Mouse (Mus musculus): Measurements from ENCODE around the gene Ninj2.
A peak's percentile ranks its signal among the peaks of the same experiment; 100 is the strongest.

Gene Ninj2

DNA sequence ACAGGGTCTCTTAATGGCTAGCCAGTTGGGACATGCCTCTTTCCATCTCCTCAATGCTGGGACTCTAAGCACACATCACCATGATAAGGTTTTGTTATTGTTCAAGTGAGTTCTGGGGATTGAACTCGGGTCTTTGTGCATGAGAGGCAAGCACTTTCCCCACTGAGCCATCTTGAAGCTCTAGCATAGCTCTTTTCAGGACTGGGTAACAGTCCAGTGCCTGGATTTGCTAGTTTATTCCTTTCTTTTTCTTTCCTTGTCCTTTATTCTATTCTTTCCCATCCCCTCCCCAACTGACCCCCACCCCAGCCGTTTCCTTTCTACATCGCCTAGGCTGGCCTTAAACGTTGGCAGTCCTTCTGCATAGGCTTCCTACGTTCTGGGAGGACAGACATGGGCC is 1.9 kb downstream of the Ninj2 start:
- no peak for DNase-seq

DNA sequence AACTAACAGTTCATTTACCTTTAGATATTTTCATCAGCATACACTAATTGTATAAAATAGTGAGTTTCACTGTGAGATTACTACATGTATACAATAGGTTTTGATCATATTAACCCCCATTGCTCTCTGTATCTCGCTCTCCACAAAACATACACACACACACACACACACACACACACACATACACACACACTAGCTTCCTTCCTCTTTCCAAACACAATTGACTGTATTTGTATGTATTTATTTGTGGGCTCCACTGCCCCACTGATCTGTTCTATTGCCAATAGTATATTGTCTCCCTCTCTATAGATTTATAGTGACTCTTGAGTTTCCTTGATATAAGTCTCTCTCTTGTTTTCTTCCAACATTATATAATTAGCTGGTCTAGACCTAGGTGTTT is 2.4 kb downstream of the Ninj2 start:
- no peak for DNase-seq

- DNase-seq = no peak
These were observed 6.2 kb downstream of the Ninj2 start for GRCm38 (mm10) chr6:120099392-120099791.

DNA sequence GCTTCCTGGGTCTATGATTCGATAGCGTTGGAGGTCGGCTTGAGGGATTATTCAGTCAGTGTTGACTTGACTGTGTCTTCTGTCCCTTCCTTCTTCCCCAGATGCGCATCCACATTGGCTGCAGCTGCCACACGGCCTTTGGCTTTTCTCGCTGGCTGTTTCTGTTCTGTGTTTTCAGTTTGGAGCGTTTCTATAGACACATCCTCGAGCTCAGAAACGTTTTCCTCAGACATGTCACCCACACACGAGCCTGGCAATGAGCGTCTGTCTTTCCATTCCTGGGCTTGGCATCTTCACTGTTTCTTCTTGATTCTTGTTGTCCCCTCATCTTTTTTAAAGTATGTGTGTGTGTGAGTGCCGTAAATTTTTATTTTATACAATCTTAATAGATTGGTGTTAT is 8.1 kb downstream of the Ninj2 start:
- no peak for DNase-seq

DNA sequence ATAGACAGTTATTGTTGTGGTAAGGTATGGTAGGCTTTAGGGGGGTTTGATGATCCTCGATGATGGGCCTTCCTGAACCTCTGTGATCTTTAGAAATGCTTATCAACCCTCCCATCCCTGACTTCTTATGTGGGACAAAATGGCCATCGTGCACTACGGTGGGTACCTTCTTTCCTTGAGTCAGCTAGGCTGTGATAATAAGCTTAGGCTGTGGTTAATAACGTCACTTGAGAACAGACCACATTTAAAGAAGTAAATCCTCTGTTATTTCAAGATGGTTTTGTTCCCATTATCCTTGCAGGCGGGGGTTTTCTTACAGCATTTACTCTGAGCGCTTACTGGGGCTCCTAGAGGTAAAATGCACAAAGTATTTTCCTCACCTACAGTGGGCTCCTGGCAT is 8.8 kb downstream of the Ninj2 start:
- DNase-seq = no peak

DNA sequence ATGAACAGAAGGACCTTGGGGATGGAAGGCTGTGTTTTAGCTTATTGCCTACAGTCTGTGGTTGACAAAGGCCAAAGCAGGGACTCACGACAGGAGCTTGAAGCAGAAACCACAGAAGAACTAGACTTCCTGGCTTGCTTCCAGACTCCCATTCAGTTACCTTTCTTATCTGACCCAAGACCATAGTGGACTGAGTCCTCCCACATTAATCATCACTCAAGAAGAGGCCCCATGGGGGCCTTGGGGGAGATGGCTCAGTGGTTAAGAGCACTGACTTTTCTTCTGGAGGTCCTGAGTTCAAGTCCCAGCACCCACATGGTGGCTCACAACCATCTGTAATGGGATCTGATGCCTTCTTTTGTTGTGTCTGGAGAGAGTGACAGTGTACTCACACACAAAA is 10.0 kb downstream of the Ninj2 start:
- no peak for DNase-seq

DNA sequence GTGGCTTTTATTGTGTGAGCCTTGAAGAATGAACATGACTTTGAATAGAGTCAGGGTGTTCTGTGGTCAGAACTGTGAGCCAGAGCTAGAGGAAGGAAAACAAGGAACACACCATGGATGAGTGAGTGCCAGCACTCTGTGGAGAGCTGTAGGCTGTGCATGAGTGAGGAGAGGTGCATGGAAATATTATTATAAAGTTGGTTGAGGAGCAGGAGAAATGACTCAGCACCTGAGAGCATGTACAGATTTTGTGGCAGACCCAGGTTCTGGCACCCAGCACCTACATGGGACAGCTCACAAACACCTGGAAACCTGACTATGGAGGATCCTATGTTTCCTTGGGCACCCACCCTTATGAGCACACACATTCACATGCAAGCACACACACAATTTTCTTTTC is 11.9 kb downstream of the Ninj2 start:
- no peak for DNase-seq

- DNase-seq = no peak
These were observed 14.4 kb downstream of the Ninj2 start for GRCm38 (mm10) chr6:120107586-120107985.

DNA sequence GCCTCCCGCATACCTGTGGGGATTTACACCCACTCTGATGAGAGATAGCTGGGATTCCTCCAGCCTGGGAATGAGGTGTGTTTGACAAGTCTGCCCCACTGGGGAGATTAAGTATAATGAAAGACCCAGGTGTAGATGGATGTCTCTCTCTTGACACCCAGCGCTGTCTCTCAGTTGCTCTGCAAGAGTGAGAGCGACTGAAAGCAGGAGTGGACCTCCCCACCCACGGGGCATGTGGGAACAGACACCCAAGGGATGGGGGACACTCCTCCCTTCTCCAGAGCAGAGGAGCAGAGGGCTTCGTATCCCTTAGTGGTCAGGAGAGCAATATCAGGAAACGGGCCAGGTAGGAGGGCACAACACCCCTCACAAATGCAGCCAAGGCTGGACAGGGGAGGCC is 14.9 kb downstream of the Ninj2 start:
- no peak for DNase-seq

- no peak for DNase-seq
These were observed 16.0 kb downstream of the Ninj2 start for GRCm38 (mm10) chr6:120109173-120109572.

DNA sequence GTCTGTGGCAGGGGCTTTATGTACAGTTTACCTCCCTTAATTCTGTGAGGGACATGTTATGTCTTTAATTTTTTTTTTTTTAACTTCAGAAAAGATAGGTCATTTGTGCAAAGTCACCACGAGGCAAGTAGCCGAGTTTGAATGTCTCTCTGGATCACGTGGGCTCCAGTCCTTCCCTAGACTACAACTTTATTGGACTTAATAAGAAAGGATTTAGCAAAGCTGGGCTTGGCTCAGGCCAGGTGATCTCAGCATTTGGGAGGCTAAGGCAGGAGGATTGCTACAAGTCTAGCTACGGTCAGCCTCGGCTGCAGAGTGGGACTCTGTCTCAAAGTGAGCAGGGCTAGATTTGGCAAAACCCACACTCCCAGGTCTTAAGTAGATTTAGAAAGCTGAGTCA is 16.8 kb downstream of the Ninj2 start:
- no peak for DNase-seq

DNA sequence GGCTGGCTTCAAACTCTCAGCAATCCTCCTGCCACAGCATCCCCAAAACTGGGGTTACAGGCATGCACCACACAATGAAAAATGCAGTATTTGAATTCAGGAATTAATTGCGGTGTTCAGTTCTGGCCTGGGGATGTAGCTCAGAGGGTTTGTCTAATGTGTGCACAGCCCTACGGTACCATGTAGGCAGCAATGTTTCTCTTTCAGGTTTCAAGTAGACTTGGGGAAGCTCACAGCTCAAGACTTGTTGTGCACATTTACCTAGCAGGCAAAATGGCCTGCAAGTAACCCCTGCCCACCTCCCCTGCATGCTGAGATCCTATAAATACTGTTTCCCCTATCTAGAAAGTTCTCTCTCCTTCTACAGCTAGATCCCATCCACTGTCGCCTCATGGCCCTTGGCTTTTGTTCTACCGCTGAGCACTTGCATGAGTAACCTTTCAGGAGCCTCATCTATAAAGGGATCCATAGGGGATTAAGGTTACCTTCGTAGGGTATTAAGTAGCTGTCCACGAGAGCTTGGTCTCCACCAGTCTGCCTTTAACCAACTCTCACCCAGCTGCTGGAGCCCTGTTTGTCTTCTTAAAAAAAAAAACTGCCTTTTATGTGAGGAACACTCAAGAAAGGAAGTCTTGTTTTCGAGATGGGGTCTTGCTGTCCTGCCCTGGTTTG is 17.7 kb downstream of the Ninj2 start:
- no peak for DNase-seq

GRCm38 (mm10) chr6:120111410-120111783 is 18.2 kb downstream of the Ninj2 start:
- no peak for DNase-seq

- DNase-seq = peak; percentile 78
These were observed 19.0 kb downstream of the Ninj2 start for GRCm38 (mm10) chr6:120111984-120112803.

DNA sequence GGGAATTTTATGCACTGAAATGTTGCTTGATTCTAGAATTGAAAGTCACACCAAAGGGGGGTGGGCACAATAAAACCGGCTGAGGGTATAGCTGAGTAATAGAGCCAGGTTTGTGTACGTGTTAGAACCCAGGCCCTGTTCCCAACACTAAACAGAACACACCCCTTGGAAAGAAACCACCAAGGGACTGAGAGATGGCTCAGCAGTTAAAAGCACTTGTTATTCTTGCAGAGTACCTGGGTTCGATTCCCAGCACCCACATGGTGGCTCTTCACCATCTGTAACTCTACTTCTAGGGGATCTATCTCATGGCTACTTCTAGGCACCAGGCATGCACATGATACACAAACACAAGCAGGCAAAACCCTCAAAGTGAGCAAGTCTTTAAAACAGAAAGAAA is 20.7 kb downstream of the Ninj2 start:
- no peak for DNase-seq

DNA sequence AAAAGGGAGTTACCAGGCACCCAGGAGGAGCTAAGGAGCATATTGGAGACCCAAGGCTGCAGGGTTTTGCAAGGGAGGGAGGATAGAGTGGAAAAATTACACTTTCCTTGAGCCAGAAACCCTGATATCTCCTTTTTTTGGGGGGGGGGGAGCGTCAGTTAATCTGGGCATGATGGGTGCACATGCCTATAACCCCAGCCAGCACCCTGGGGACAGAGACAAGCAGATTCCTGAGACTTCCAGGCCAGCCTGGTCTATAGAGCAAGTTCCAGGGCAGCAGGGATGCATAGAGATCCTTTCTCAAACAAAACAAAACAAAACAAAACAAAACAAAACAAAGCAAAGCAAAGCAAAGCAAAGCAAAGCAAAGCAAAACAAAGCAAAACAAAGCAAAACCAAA is 21.1 kb downstream of the Ninj2 start:
- DNase-seq = no peak

DNA sequence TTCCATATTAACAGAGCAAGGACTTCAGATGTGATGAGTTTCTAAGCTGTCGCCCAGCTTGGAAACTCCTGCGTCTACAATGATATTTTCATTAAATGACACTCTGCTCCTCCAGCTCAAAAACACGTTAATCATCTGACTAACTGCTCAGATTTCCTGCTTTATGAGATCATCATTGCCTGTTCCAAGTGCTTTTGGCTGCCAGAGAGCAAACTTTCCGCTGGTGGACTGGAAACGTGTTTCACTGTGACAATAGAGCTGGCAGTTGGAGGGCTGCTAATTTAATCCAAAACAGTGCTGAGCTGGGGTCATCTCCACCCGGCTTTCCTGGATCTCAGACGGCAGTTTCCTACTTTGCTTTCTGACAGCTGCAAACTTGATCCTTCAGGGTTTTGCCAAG is 21.5 kb downstream of the Ninj2 start:
- no peak for DNase-seq

- no peak for DNase-seq
These were observed 22.3 kb downstream of the Ninj2 start for GRCm38 (mm10) chr6:120115443-120115842.

DNA sequence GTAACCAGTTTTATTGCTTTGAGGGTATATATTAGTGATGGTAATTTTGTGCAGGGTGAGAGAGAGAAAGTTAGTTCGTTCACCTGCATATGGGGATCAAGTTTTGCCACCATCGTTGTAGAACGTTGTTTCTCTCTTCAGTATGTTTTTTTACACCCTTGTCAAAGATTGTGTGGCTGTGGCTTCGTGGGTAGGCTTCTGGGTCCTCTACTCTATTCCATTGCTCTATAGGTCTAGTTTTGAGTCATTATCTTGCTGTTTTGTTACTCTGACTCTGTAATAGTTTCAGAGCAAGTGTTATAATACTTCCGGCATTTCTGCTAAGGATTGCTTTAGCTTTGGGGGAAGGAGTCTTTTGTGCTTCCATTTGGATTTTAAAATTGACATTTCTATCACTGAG is 26.7 kb downstream of the Ninj2 start:
- DNase-seq = no peak

GRCm38 (mm10) chr6:120124688-120125087 is 31.5 kb downstream of the Ninj2 start:
- no peak for DNase-seq

GRCm38 (mm10) chr6:120126456-120126855 is 33.3 kb downstream of the Ninj2 start:
- no peak for DNase-seq

- DNase-seq = no peak
These were observed 34.2 kb downstream of the Ninj2 start for GRCm38 (mm10) chr6:120127321-120127720.

DNA sequence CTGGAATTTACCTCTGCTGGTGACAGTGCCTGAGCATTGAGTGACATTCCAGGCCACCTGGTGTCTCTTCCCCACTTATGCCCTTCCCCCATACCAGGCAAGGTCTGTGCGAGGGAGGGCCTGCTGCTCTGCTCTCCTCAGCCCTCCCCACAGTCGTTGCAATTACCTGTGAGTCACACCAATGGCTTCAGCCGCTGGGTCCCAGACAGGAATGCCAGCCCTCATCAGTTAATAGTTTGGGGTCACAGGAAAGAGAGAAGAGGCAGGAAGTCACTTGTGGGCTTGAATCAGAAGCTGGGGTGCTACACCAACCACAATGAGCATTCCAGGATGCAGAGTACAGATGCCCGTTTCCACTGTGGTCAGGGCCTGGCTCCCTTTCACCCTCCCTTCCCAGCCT is 41.6 kb downstream of the Ninj2 start:
- no peak for DNase-seq

- DNase-seq = no peak
These were observed 52.3 kb downstream of the Ninj2 start for GRCm38 (mm10) chr6:120145439-120145838.

DNA sequence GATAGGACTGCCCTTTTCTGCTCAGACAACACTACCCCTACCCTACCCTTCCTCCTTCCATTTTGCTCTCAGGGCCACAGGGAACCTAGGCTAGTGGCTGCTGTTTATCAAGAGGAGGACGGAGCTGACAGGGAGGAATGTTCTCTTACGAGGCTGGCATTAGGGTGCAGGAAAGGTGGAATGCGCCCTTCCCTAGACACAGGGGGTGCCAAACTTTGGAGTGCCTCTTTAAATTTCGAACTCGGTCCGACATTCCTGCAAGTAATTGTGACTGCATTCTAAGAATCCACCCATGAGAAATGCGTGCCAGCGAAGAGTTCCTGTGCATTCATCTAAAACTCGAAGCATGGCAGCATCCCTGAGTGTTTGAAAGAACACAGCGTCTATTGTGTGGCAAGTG is 53.5 kb downstream of the Ninj2 start:
- DNase-seq = no peak

All from thymus, postnatal 4 days (tissue).